Comparison of ENCODE assay signal across 9 mouse cellular contexts in the genomic region with DNA sequence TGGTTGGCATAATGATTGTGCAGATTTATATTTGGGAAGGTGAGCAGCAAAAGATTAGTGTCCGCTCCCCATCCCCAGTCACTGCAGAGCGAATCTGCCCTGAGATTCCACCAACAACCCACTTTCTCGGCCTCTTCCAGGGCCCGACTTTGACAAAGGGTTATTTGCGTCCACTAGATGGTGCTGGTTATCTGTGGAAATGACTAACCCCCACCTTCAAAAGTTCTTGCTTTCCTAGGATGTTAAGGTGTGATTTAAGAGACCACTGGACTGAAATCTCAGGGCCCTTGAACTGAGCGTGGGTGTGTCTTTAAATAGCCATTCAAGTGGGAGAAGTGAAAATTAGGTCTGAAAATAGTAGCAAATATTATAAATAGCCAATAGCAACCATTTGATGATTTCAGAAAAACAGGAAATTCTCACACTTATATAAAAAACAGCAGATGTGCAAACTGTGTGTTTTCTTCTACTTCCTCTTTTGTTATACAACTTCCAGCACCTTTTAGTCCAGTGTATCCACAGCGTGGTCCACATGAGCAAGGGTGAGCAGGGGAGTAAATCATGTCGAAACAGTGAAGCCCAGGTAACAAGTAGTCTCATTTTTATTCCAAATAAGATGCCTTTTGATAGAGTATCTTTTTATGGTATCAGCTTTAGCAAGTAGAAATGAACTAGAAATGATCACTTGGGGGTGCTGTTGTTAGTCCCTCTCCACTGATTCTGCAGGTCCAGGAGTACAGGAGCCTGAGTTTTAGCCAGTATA. TPM values are rescaled to one million over a fixed set of nuclear protein-coding genes. Genes with fewer than 3 reads are reported as not detected.
A peak's percentile ranks its signal among the peaks of the same experiment; 100 is the strongest.
DNase-seq lines count a peak whose midpoint lies in the region; ATAC-seq and TF ChIP-seq lines count a peak whose summit lies in the region.
"Had no signal": no experiment of that assay in that cellular context is flagged by ENCODE, and none has a peak within 500 bp of the region (broad histone marks: within the 10 kb centered on the region; RNA-seq: fewer than 3 reads in every experiment).

No protein-coding gene starts in this region.

- ATAC-seq in Patski, result no peak
- ATAC-seq in megakaryocyte progenitor cell, adult 5-6 weeks (replicated peaks; ENCODE audit: poor library complexity), result peak; percentile 84

- peak; percentile 80 for TF ChIP-seq CTCF in gastrocnemius, adult 2 months (IDR thresholded peaks at IDR 0.05)
- peak; percentile 84 for TF ChIP-seq CTCF in Patski (IDR thresholded peaks at IDR 0.05)
- TF ChIP-seq CTCF in layer of hippocampus, adult 2 months (conservative IDR thresholded peaks at IDR 0.05), result peak; percentile 88

- H3K4me3 ChIP-seq in gastrocnemius, adult 2 months, result no peak overlapping the region
- peak overlapping the region; percentile 15; the same call in 1 of the 2 replicates for H3K4me3 ChIP-seq in layer of hippocampus, adult 2 months
- H3K4me3 ChIP-seq: lung, embryonic 15.5 days had no signal

- in situ Hi-C loops in Patski (cut with MboI; ENCODE audit: low pct_unique_long_range_greater_than_20kb), result no loop called here

- peaks cover 5% of the 10 kb centered on the region for H3K27me3 ChIP-seq in Patski

- CTCF ChIA-PET in Patski (lab: Charles Lee), result interaction anchor here (0.7 to 1.8 kb wide), 4 partner anchors 22 to 219 kb away, joined by 3 to 5 read pairs (median 4); no protein-coding TSS in a partner anchor

- intact Hi-C loops in gastrocnemius, adult 2 months (cut with DNase I), result loop anchor here (1.0 to 2.0 kb wide), 2 partner anchors 73 to 168 kb away; no protein-coding TSS in a partner anchor
- intact Hi-C loops in gastrocnemius, postnatal 36 days (cut with DNase I), result loop anchor here (2.0 to 10.0 kb wide), 3 partner anchors 74 to 341 kb away; no protein-coding TSS in a partner anchor

- no peak overlapping the region for H3K27ac ChIP-seq in gastrocnemius, adult 2 months
- H3K27ac ChIP-seq in layer of hippocampus, adult 2 months, result peak overlapping the region; percentile 10; the same call in 1 of the 2 replicates
- H3K27ac ChIP-seq: lung, embryonic 15.5 days had no signal

- POLR2A ChIA-PET in Patski (lab: Charles Lee), result no interaction called here

- no peak for DNase-seq in gastrocnemius, adult 2 months
- DNase-seq in gastrocnemius, postnatal 36 days, result no peak
- DNase-seq in Patski (ENCODE audit: low read depth, low spot score), result no peak
- DNase-seq in cerebellum, postnatal 36 days, result peak; percentile 46 to 60
- DNase-seq in gastrocnemius, postnatal 25 days, result peak; percentile 14
- peak; percentile 63 to 66 for DNase-seq in layer of hippocampus, adult 2 months (ENCODE audit: low spot score in 2 of 2)
- peak; percentile 42 for DNase-seq in right cerebral cortex, postnatal 4 days

RNA-seq across cellular contexts. Expression of a gene that starts 6.6 kb away (rescaled TPM):
- total RNA-seq in gastrocnemius, adult 2 months (2021), result not detected
- not detected for total RNA-seq in gastrocnemius, postnatal 36 days (2021)
- 0.99 TPM for polyA plus RNA-seq in Patski (2021)
- total RNA-seq in gastrocnemius, postnatal 25 days (2021), result not detected
- 1 to 10 TPM in 1 of 2 experiments, under 1 TPM in 1; 0.98 to 1.0 TPM for total RNA-seq in layer of hippocampus, adult 2 months (2021)
- total RNA-seq in megakaryocyte progenitor cell, adult 5-6 weeks (2015), result not detected in 2 replicates
- 0.88 and 1.2 TPM in 2 replicates for total RNA-seq in megakaryocyte progenitor cell, adult 5-6 weeks (2017)

Comparison
In these comparisons a context has a peak if more than half of its experiments do, and no peak if none do; other contexts are left out.
1. DNase-seq: peak in cerebellum, postnatal 36 days (2 of 2), gastrocnemius, postnatal 25 days (single experiment), layer of hippocampus, adult 2 months (2 of 2) and right cerebral cortex, postnatal 4 days (single experiment); none in gastrocnemius, adult 2 months (single experiment), gastrocnemius, postnatal 36 days (0 of 2) and Patski (single experiment).
2. Peak in every context shown above with its lines, with median percentiles within 50 percentile points of each other: CTCF ChIP-seq.